Mouse (Mus musculus): ENCODE data around the gene Nedd9. TPM values are rescaled to one million over a fixed set of nuclear protein-coding genes. Genes with fewer than 3 reads are reported as not detected.

Nedd9 gene
- polyA plus RNA-seq, 1 experiment from 2014 or later = 77.6 TPM

DNA sequence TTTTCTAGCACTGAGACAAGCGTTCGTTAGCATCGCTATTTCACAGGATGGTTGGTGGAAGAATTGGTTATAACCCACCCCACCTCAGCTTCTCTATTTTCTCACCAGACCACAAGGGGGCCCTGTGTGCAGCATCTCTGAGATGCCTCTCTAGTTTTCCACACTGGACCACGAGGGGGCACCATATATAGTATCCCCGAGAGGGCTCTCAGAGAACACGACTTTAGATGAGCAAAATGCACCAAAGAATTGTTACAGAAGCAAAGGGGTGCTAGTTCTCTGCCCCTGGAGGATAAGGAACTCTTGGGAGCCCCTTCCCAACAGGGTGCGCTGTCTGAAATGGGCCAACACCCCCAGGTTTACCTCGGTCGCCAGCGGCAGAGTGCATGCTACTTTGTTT is 184.4 kb downstream of the Nedd9 start:
- no peak overlapping the region for H3K9ac ChIP-seq (ENCODE audit: low read length)
- no peaks in the 10 kb centered on the region for H3K36me3 ChIP-seq (ENCODE audit: control insufficient read depth, insufficient read depth, low read length)
- H3K4me3 ChIP-seq (ENCODE audit: low read length) = no peak overlapping the region
- H3K4me2 ChIP-seq (ENCODE audit: low read depth, low read length) = no peak overlapping the region
- no peak for ATAC-seq (ENCODE audit: low read depth)
- no peak overlapping the region for H3K27ac ChIP-seq (ENCODE audit: low read length)
- peaks cover 14% of the 10 kb centered on the region for H3K4me1 ChIP-seq (replicated peaks; ENCODE audit: control insufficient read depth, insufficient read depth, low read length)
- no peaks in the 10 kb centered on the region for H3K9me3 ChIP-seq (ENCODE audit: control insufficient read depth, low read length)
- 65% methylated on average over 10 of the region's 10 CpGs for whole genome bisulfite sequencing
- no peaks in the 10 kb centered on the region for H3K27me3 ChIP-seq (ENCODE audit: control insufficient read depth, insufficient read depth, low read depth, low read length)

- WGBS = 36% methylated on average over 4 of the region's 4 CpGs
- no peak overlapping the region for H3K4me2 ChIP-seq (ENCODE audit: low read depth, low read length)
- no peaks in the 10 kb centered on the region for H3K36me3 ChIP-seq (ENCODE audit: control insufficient read depth, insufficient read depth, low read length)
- no peak overlapping the region for H3K27ac ChIP-seq (ENCODE audit: low read length)
- H3K4me1 ChIP-seq (replicated peaks; ENCODE audit: control insufficient read depth, insufficient read depth, low read length) = peaks cover 14% of the 10 kb centered on the region
- ATAC-seq (ENCODE audit: low read depth) = peak; percentile 18; the same call in 1 of the 2 replicates
- H3K27me3 ChIP-seq (ENCODE audit: control insufficient read depth, insufficient read depth, low read depth, low read length) = no peaks in the 10 kb centered on the region
- H3K4me3 ChIP-seq (ENCODE audit: low read length) = no peak overlapping the region
- H3K9me3 ChIP-seq (ENCODE audit: control insufficient read depth, low read length) = no peaks in the 10 kb centered on the region
- no peak overlapping the region for H3K9ac ChIP-seq (ENCODE audit: low read length)
Observed at GRCm38 (mm10) chr13:41300037-41300436, 187.1 kb downstream of the Nedd9 start.

GRCm38 (mm10) chr13:41298996-41299395 is 188.2 kb downstream of the Nedd9 start:
- Histone ChIP-seq H3K27ac (ENCODE audit: low read length) (0 out of 2 replicates have a peak overlapping the region, but pooled peaks have one; percentile 20), H3K9ac (ENCODE audit: low read length) (no peak overlapping the region), H3K9me3 (ENCODE audit: control insufficient read depth, low read length) (no peaks in the 10 kb centered on the region), H3K4me2 (ENCODE audit: low read depth, low read length) (no peak overlapping the region), H3K36me3 (ENCODE audit: control insufficient read depth, insufficient read depth, low read length) (no peaks in the 10 kb centered on the region), H3K4me1 (replicated peaks; ENCODE audit: control insufficient read depth, insufficient read depth, low read length) (peaks cover 14% of the 10 kb centered on the region), H3K27me3 (ENCODE audit: control insufficient read depth, insufficient read depth, low read depth, low read length) (no peaks in the 10 kb centered on the region), H3K4me3 (ENCODE audit: low read length) (no peak overlapping the region)
- 28% methylated on average over 5 of the region's 5 CpGs for WGBS
- peak; percentile 39; the same call in 1 of the 2 replicates for ATAC-seq (ENCODE audit: low read depth)

GRCm38 (mm10) chr13:41298533-41298932 is 188.6 kb downstream of the Nedd9 start:
- Histone ChIP-seq H3K4me3 (ENCODE audit: low read length) (no peak overlapping the region), H3K4me1 (replicated peaks; ENCODE audit: control insufficient read depth, insufficient read depth, low read length) (peaks cover 14% of the 10 kb centered on the region), H3K27ac (ENCODE audit: low read length) (0 out of 2 replicates have a peak overlapping the region, but pooled peaks have one; percentile 20), H3K36me3 (ENCODE audit: control insufficient read depth, insufficient read depth, low read length) (no peaks in the 10 kb centered on the region), H3K27me3 (ENCODE audit: control insufficient read depth, insufficient read depth, low read depth, low read length) (no peaks in the 10 kb centered on the region), H3K9me3 (ENCODE audit: control insufficient read depth, low read length) (no peaks in the 10 kb centered on the region), H3K4me2 (ENCODE audit: low read depth, low read length) (no peak overlapping the region), H3K9ac (ENCODE audit: low read length) (no peak overlapping the region)
- peak; percentile 71; the same call in 1 of the 2 replicates for ATAC-seq (ENCODE audit: low read depth)
- 2% methylated on average over 2 of the region's 2 CpGs for WGBS

- Histone ChIP-seq H3K9ac (ENCODE audit: low read length) (no peak overlapping the region), H3K4me3 (ENCODE audit: low read length) (no peak overlapping the region), H3K27me3 (ENCODE audit: control insufficient read depth, insufficient read depth, low read depth, low read length) (no peaks in the 10 kb centered on the region), H3K36me3 (ENCODE audit: control insufficient read depth, insufficient read depth, low read length) (no peaks in the 10 kb centered on the region), H3K9me3 (ENCODE audit: control insufficient read depth, low read length) (no peaks in the 10 kb centered on the region), H3K27ac (ENCODE audit: low read length) (no peak overlapping the region), H3K4me2 (ENCODE audit: low read depth, low read length) (no peak overlapping the region), H3K4me1 (replicated peaks; ENCODE audit: control insufficient read depth, insufficient read depth, low read length) (peaks cover 14% of the 10 kb centered on the region)
- ATAC-seq (ENCODE audit: low read depth) = no peak
- WGBS = 84% methylated on average over 10 of the region's 10 CpGs
Observed at GRCm38 (mm10) chr13:41296396-41296795, 190.8 kb downstream of the Nedd9 start.

DNA sequence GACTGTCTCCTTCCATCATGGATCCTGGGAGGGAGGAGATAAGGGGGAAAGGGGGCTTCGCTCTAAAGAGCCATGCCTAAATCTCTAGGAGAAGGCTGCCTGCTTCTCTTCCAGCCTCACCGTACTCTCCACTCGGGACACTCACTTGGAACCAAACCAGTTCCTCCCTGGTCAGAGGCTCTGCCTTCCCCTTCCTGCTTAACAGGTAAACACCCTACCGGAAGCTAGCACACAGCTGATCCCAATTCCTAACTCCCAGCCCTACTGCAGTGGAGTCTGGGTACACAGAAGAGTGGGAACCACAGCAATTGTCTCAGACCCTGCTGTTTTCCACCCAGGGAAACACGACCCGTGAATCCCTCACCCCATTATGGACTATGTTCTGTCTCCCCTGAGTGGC is 191.3 kb downstream of the Nedd9 start:
- 56% methylated on average over 6 of the region's 6 CpGs for WGBS
- H3K9me3 ChIP-seq (ENCODE audit: control insufficient read depth, low read length) = no peaks in the 10 kb centered on the region
- no peak overlapping the region for H3K4me3 ChIP-seq (ENCODE audit: low read length)
- H3K9ac ChIP-seq (ENCODE audit: low read length) = no peak overlapping the region
- ATAC-seq (ENCODE audit: low read depth) = no peak
- no peak overlapping the region for H3K4me2 ChIP-seq (ENCODE audit: low read depth, low read length)
- H3K36me3 ChIP-seq (ENCODE audit: control insufficient read depth, insufficient read depth, low read length) = no peaks in the 10 kb centered on the region
- H3K27ac ChIP-seq (ENCODE audit: low read length) = no peak overlapping the region
- H3K27me3 ChIP-seq (ENCODE audit: control insufficient read depth, insufficient read depth, low read depth, low read length) = no peaks in the 10 kb centered on the region
- peaks cover 14% of the 10 kb centered on the region for H3K4me1 ChIP-seq (replicated peaks; ENCODE audit: control insufficient read depth, insufficient read depth, low read length)

GRCm38 (mm10) chr13:41293595-41293994 is 193.6 kb downstream of the Nedd9 start:
- ATAC-seq (ENCODE audit: low read depth) = no peak
- Histone ChIP-seq H3K9me3 (ENCODE audit: control insufficient read depth, low read length) (no peaks in the 10 kb centered on the region), H3K4me1 (replicated peaks; ENCODE audit: control insufficient read depth, insufficient read depth, low read length) (no peaks in the 10 kb centered on the region), H3K4me3 (ENCODE audit: low read length) (no peak overlapping the region), H3K4me2 (ENCODE audit: low read depth, low read length) (no peak overlapping the region), H3K27ac (ENCODE audit: low read length) (no peak overlapping the region), H3K36me3 (ENCODE audit: control insufficient read depth, insufficient read depth, low read length) (no peaks in the 10 kb centered on the region), H3K27me3 (ENCODE audit: control insufficient read depth, insufficient read depth, low read depth, low read length) (no peaks in the 10 kb centered on the region), H3K9ac (ENCODE audit: low read length) (no peak overlapping the region)
- WGBS = 53% methylated on average over 5 of the region's 5 CpGs

- Histone ChIP-seq H3K27me3 (ENCODE audit: control insufficient read depth, insufficient read depth, low read depth, low read length) (no peaks in the 10 kb centered on the region), H3K9me3 (ENCODE audit: control insufficient read depth, low read length) (no peaks in the 10 kb centered on the region), H3K4me2 (ENCODE audit: low read depth, low read length) (no peak overlapping the region), H3K27ac (ENCODE audit: low read length) (no peak overlapping the region), H3K4me1 (replicated peaks; ENCODE audit: control insufficient read depth, insufficient read depth, low read length) (no peaks in the 10 kb centered on the region), H3K36me3 (ENCODE audit: control insufficient read depth, insufficient read depth, low read length) (no peaks in the 10 kb centered on the region), H3K9ac (ENCODE audit: low read length) (no peak overlapping the region), H3K4me3 (ENCODE audit: low read length) (no peak overlapping the region)
- 85% methylated on average over 4 of the region's 4 CpGs for WGBS
- no peak for ATAC-seq (ENCODE audit: low read depth)
Observed at GRCm38 (mm10) chr13:41291466-41291974, 195.6 kb downstream of the Nedd9 start.

DNA sequence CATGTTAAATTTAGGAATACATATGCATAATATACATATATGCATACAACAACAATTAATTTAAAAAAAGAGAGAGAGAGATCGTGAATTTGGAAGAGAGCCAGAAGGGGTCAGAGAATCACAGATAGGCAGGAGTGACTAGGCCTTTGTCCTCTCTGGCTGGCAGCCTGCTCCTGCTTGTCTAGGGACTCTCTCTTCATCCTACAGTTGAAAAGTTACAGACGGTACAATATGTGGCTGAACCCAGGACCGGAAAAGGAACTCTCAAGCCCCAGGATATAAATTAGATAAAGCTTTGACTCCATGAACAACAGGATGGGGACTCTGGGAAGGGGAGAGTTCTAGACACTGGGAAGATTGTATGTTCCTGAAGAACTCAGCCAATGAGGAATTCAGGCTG is 200.9 kb downstream of the Nedd9 start:
- Histone ChIP-seq H3K27ac (ENCODE audit: low read length) (no peak overlapping the region), H3K4me3 (ENCODE audit: low read length) (no peak overlapping the region), H3K9ac (ENCODE audit: low read length) (no peak overlapping the region), H3K9me3 (ENCODE audit: control insufficient read depth, low read length) (no peaks in the 10 kb centered on the region), H3K36me3 (ENCODE audit: control insufficient read depth, insufficient read depth, low read length) (no peaks in the 10 kb centered on the region), H3K27me3 (ENCODE audit: control insufficient read depth, insufficient read depth, low read depth, low read length) (no peaks in the 10 kb centered on the region), H3K4me2 (ENCODE audit: low read depth, low read length) (no peak overlapping the region), H3K4me1 (replicated peaks; ENCODE audit: control insufficient read depth, insufficient read depth, low read length) (no peaks in the 10 kb centered on the region)
- WGBS = 45% methylated on average over 3 of the region's 3 CpGs
- no peak for ATAC-seq (ENCODE audit: low read depth)

DNA sequence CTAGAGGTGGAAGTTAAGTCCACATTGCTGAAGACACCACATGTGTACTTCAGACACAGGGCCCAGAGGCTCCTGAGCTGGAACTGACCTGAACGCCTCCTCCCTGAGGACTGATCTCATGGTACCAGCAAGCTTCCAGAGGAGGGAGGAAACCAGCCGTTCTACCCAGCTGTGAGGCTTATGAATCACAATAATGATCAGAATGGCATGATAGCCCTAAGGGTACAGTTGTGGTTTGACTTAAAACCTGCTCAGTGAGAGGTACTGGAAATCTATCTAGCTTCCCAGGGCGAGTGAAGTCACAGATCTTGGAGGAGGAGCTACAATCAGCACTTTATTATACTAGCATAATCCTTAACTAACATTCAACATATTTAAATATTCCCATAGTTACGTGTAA is 201.7 kb downstream of the Nedd9 start:
- Histone ChIP-seq H3K27me3 (ENCODE audit: control insufficient read depth, insufficient read depth, low read depth, low read length) (no peaks in the 10 kb centered on the region), H3K9ac (ENCODE audit: low read length) (no peak overlapping the region), H3K4me3 (ENCODE audit: low read length) (no peak overlapping the region), H3K36me3 (ENCODE audit: control insufficient read depth, insufficient read depth, low read length) (no peaks in the 10 kb centered on the region), H3K4me1 (replicated peaks; ENCODE audit: control insufficient read depth, insufficient read depth, low read length) (no peaks in the 10 kb centered on the region), H3K4me2 (ENCODE audit: low read depth, low read length) (no peak overlapping the region), H3K27ac (ENCODE audit: low read length) (no peak overlapping the region), H3K9me3 (ENCODE audit: control insufficient read depth, low read length) (no peaks in the 10 kb centered on the region)
- no peak for ATAC-seq (ENCODE audit: low read depth)
- 80% methylated on average over 4 of the region's 4 CpGs for WGBS
